Mouse (Mus musculus): Measurements from ENCODE around the gene Exoc6. TPM values are rescaled to one million over a fixed set of nuclear protein-coding genes. Genes with fewer than 3 reads are reported as not detected.

Gene Exoc6
- polyA plus RNA-seq, 1 experiment = 2.2 TPM

- TF ChIP-seq CTCF (IDR thresholded peaks at IDR 0.05; ENCODE audit: control insufficient read depth, insufficient read depth, insufficient read length) (no peak), FOSL1 (IDR thresholded peaks at IDR 0.05; ENCODE audit: insufficient read depth, low read length, poor library complexity, severe bottlenecking) (no peak), MAX (IDR thresholded peaks at IDR 0.05) (no peak)
- Histone ChIP-seq H3K27me3 (ENCODE audit: control insufficient read depth, insufficient read depth, insufficient read length) (no peaks in the 10 kb centered on the region), H3K4me3 (ENCODE audit: insufficient read depth, poor library complexity, severe bottlenecking) (no peak overlapping the region), H3K79me3 (ENCODE audit: low read depth) (no peaks in the 10 kb centered on the region), H3K79me2 (ENCODE audit: control insufficient read depth, insufficient read depth) (no peaks in the 10 kb centered on the region), H3ac (ENCODE audit: control insufficient read depth, insufficient read length, low read depth) (no peak overlapping the region), H3K36me3 (ENCODE audit: control insufficient read depth, insufficient read depth) (no peaks in the 10 kb centered on the region)
These were observed 64.9 kb downstream of the Exoc6 start for GRCm38 (mm10) chr19:37615039-37615630.

- Histone ChIP-seq H3ac (ENCODE audit: control insufficient read depth, insufficient read length, low read depth) (no peak overlapping the region), H3K79me2 (ENCODE audit: control insufficient read depth, insufficient read depth) (no peaks in the 10 kb centered on the region), H3K36me3 (ENCODE audit: control insufficient read depth, insufficient read depth) (no peaks in the 10 kb centered on the region), H3K27me3 (ENCODE audit: control insufficient read depth, insufficient read depth, insufficient read length) (no peaks in the 10 kb centered on the region), H3K4me3 (ENCODE audit: insufficient read depth, poor library complexity, severe bottlenecking) (no peak overlapping the region), H3K79me3 (ENCODE audit: low read depth) (no peaks in the 10 kb centered on the region)
- TF ChIP-seq MYOD1 (IDR thresholded peaks at IDR 0.05; ENCODE audit: control insufficient read depth, insufficient read length, low read depth) = no peak
- no peak for TF ChIP-seq FOSL1 (IDR thresholded peaks at IDR 0.05; ENCODE audit: insufficient read depth, low read length, poor library complexity, severe bottlenecking)
- TF ChIP-seq CTCF (IDR thresholded peaks at IDR 0.05; ENCODE audit: control insufficient read depth, insufficient read depth, insufficient read length) = no peak
- no peak for TF ChIP-seq CEBPB (IDR thresholded peaks at IDR 0.05; ENCODE audit: low read depth)
- TF ChIP-seq USF1 (IDR thresholded peaks at IDR 0.05; ENCODE audit: low read depth) = no peak
- no peak for TF ChIP-seq MYOG (IDR thresholded peaks at IDR 0.05; ENCODE audit: control insufficient read depth, extremely low read depth, insufficient read length)
- no peak for TF ChIP-seq MAX (IDR thresholded peaks at IDR 0.05)
These were observed 97.8 kb downstream of the Exoc6 start for GRCm38 (mm10) chr19:37647994-37648393.

- TF ChIP-seq MYOG (IDR thresholded peaks at IDR 0.05; ENCODE audit: control insufficient read depth, extremely low read depth, insufficient read length) (no peak), CTCF (IDR thresholded peaks at IDR 0.05; ENCODE audit: control insufficient read depth, insufficient read depth, insufficient read length) (no peak), USF1 (IDR thresholded peaks at IDR 0.05; ENCODE audit: low read depth) (no peak), CEBPB (IDR thresholded peaks at IDR 0.05; ENCODE audit: low read depth) (no peak), MAX (IDR thresholded peaks at IDR 0.05) (no peak), FOSL1 (IDR thresholded peaks at IDR 0.05; ENCODE audit: insufficient read depth, low read length, poor library complexity, severe bottlenecking) (no peak), MYOD1 (IDR thresholded peaks at IDR 0.05; ENCODE audit: control insufficient read depth, insufficient read length, low read depth) (no peak)
- Histone ChIP-seq H3K79me2 (ENCODE audit: control insufficient read depth, insufficient read depth) (no peaks in the 10 kb centered on the region), H3K36me3 (ENCODE audit: control insufficient read depth, insufficient read depth) (no peaks in the 10 kb centered on the region)
These were observed 100.3 kb downstream of the Exoc6 start for GRCm38 (mm10) chr19:37650526-37650925.

GRCm38 (mm10) chr19:37654012-37654411 is 103.8 kb downstream of the Exoc6 start:
- no peak overlapping the region for H3K4me3 ChIP-seq (ENCODE audit: insufficient read depth, poor library complexity, severe bottlenecking)
- H3ac ChIP-seq (ENCODE audit: control insufficient read depth, insufficient read length, low read depth) = no peak overlapping the region
- H3K79me2 ChIP-seq (ENCODE audit: control insufficient read depth, insufficient read depth) = no peaks in the 10 kb centered on the region
- no peaks in the 10 kb centered on the region for H3K36me3 ChIP-seq (ENCODE audit: control insufficient read depth, insufficient read depth)
- no peaks in the 10 kb centered on the region for H3K79me3 ChIP-seq (ENCODE audit: low read depth)
- TF ChIP-seq MAX (IDR thresholded peaks at IDR 0.05) (no peak), MYOD1 (IDR thresholded peaks at IDR 0.05; ENCODE audit: control insufficient read depth, insufficient read length, low read depth) (no peak), CTCF (IDR thresholded peaks at IDR 0.05; ENCODE audit: control insufficient read depth, insufficient read depth, insufficient read length) (no peak), CEBPB (IDR thresholded peaks at IDR 0.05; ENCODE audit: low read depth) (no peak), MYOG (IDR thresholded peaks at IDR 0.05; ENCODE audit: control insufficient read depth, extremely low read depth, insufficient read length) (no peak)
- H3K27me3 ChIP-seq (ENCODE audit: control insufficient read depth, insufficient read depth, insufficient read length) = no peaks in the 10 kb centered on the region

More at GRCm38 (mm10) chr19:37650526-37650925, 100.3 kb downstream of the Exoc6 start:
- H3K27me3 ChIP-seq (ENCODE audit: control insufficient read depth, insufficient read depth, insufficient read length) = no peaks in the 10 kb centered on the region
- H3ac ChIP-seq (ENCODE audit: control insufficient read depth, insufficient read length, low read depth) = no peak overlapping the region
- H3K79me3 ChIP-seq (ENCODE audit: low read depth) = no peaks in the 10 kb centered on the region
- no peak overlapping the region for H3K4me3 ChIP-seq (ENCODE audit: insufficient read depth, poor library complexity, severe bottlenecking)

- no peaks in the 10 kb centered on the region for H3K79me3 ChIP-seq (ENCODE audit: low read depth)
- TF ChIP-seq MAX (IDR thresholded peaks at IDR 0.05) (no peak), FOSL1 (IDR thresholded peaks at IDR 0.05; ENCODE audit: insufficient read depth, low read length, poor library complexity, severe bottlenecking) (no peak), CEBPB (IDR thresholded peaks at IDR 0.05; ENCODE audit: low read depth) (no peak), USF1 (IDR thresholded peaks at IDR 0.05; ENCODE audit: low read depth) (no peak), MYOD1 (IDR thresholded peaks at IDR 0.05; ENCODE audit: control insufficient read depth, insufficient read length, low read depth) (no peak), MYOG (IDR thresholded peaks at IDR 0.05; ENCODE audit: control insufficient read depth, extremely low read depth, insufficient read length) (no peak), CTCF (IDR thresholded peaks at IDR 0.05; ENCODE audit: control insufficient read depth, insufficient read depth, insufficient read length) (no peak)
- no peaks in the 10 kb centered on the region for H3K27me3 ChIP-seq (ENCODE audit: control insufficient read depth, insufficient read depth, insufficient read length)
- H3ac ChIP-seq (ENCODE audit: control insufficient read depth, insufficient read length, low read depth) = no peak overlapping the region
- no peak overlapping the region for H3K4me3 ChIP-seq (ENCODE audit: insufficient read depth, poor library complexity, severe bottlenecking)
- no peaks in the 10 kb centered on the region for H3K79me2 ChIP-seq (ENCODE audit: control insufficient read depth, insufficient read depth)
- no peaks in the 10 kb centered on the region for H3K36me3 ChIP-seq (ENCODE audit: control insufficient read depth, insufficient read depth)
These were observed 106.2 kb downstream of the Exoc6 start for GRCm38 (mm10) chr19:37656441-37656840.

- TF ChIP-seq CTCF (IDR thresholded peaks at IDR 0.05; ENCODE audit: control insufficient read depth, insufficient read depth, insufficient read length) = no peak
- no peak for TF ChIP-seq MAX (IDR thresholded peaks at IDR 0.05)
- TF ChIP-seq USF1 (IDR thresholded peaks at IDR 0.05; ENCODE audit: low read depth) = no peak
- no peak for TF ChIP-seq CEBPB (IDR thresholded peaks at IDR 0.05; ENCODE audit: low read depth)
- no peak for TF ChIP-seq MYOG (IDR thresholded peaks at IDR 0.05; ENCODE audit: control insufficient read depth, extremely low read depth, insufficient read length)
- no peak for TF ChIP-seq FOSL1 (IDR thresholded peaks at IDR 0.05; ENCODE audit: insufficient read depth, low read length, poor library complexity, severe bottlenecking)
- TF ChIP-seq MYOD1 (IDR thresholded peaks at IDR 0.05; ENCODE audit: control insufficient read depth, insufficient read length, low read depth) = no peak
- H3K4me3 ChIP-seq (ENCODE audit: insufficient read depth, poor library complexity, severe bottlenecking) = no peak overlapping the region
- no peaks in the 10 kb centered on the region for H3K79me3 ChIP-seq (ENCODE audit: low read depth)
These were observed 115.0 kb downstream of the Exoc6 start for GRCm38 (mm10) chr19:37665256-37665655.

More at GRCm38 (mm10) chr19:37665256-37665655, 115.0 kb downstream of the Exoc6 start:
- no peaks in the 10 kb centered on the region for H3K27me3 ChIP-seq (ENCODE audit: control insufficient read depth, insufficient read depth, insufficient read length)
- H3K36me3 ChIP-seq (ENCODE audit: control insufficient read depth, insufficient read depth) = no peaks in the 10 kb centered on the region
- no peak overlapping the region for H3ac ChIP-seq (ENCODE audit: control insufficient read depth, insufficient read length, low read depth)
- H3K79me2 ChIP-seq (ENCODE audit: control insufficient read depth, insufficient read depth) = no peaks in the 10 kb centered on the region
